Comparison of ENCODE assay signal across 1 mouse cellular context in the genomic region with DNA sequence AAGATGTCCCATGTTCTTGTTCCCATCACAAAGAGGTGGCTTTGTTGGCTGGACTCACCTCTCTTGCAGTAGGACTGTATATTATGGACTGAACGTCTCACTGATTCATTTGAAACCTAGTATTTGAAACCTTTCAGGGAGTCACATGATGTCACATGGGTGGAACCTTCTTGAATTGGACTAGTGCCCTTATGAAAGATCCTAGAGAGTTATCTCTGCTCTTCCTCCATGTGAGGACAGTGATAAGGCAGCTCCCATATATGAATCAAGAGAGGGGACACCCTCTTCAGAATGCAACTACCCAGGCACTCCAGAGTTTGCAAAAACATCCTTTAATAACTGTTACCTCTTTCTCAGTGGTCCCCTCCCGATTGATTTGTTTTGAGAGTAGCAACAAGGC.
A peak's percentile ranks its signal among the peaks of the same experiment; 100 is the strongest.
TF ChIP-seq lines count a peak whose summit lies in the region.

No protein-coding gene starts in this region.

TF ChIP-seq in MEL, 35 proteins besides CTCF, POLR2A, EP300 and RAD21:
- TF ChIP-seq MAX (IDR thresholded peaks at IDR 0.05; ENCODE audit: low read length) (peak; percentile 32; the same call in 1 of the 2 replicates), SIN3A (IDR thresholded peaks at IDR 0.05; ENCODE audit: low read length) (0 out of 2 replicates have a peak, but pooled peaks have one; percentile 21), SMC3 (IDR thresholded peaks at IDR 0.05; ENCODE audit: low read depth, low read length) (no peak), TCF12 (IDR thresholded peaks at IDR 0.05; ENCODE audit: low read depth, low read length) (peak; percentile 71), JUND (IDR thresholded peaks at IDR 0.05; ENCODE audit: low read depth, low read length) (no peak), MAZ (IDR thresholded peaks at IDR 0.05; ENCODE audit: low read depth, low read length) (no peak), MAFK (IDR thresholded peaks at IDR 0.05; ENCODE audit: borderline replicate concordance, low read depth, low read length) (no peak), RCOR1 (IDR thresholded peaks at IDR 0.05; ENCODE audit: low read depth, low read length) (0 out of 2 replicates have a peak, but pooled peaks have one; percentile 30), POLR2AphosphoS2 (IDR thresholded peaks at IDR 0.05; ENCODE audit: low read length) (no peak), TBP (IDR thresholded peaks at IDR 0.05; ENCODE audit: low read depth, low read length) (no peak), ETS1 (IDR thresholded peaks at IDR 0.05; ENCODE audit: low read depth, low read length) (peak; percentile 73), E2F4 (IDR thresholded peaks at IDR 0.05; ENCODE audit: borderline replicate concordance, low read depth, low read length) (no peak), USF1 (IDR thresholded peaks at IDR 0.05; ENCODE audit: low read depth, low read length) (peak; percentile 84), CHD2 (IDR thresholded peaks at IDR 0.05; ENCODE audit: low read length) (no peak), GABPA (IDR thresholded peaks at IDR 0.05; ENCODE audit: low read depth, low read length) (no peak), ZC3H11A (IDR thresholded peaks at IDR 0.05; ENCODE audit: low read depth, low read length) (no peak), ELF1 (IDR thresholded peaks at IDR 0.05; ENCODE audit: low read depth, low read length) (no peak), MYB (IDR thresholded peaks at IDR 0.05; ENCODE audit: low read depth, low read length) (no peak), POLR2AphosphoS5 (IDR thresholded peaks at IDR 0.05; ENCODE audit: borderline replicate concordance, low read depth, low read length) (no peak), USF2 (IDR thresholded peaks at IDR 0.05; ENCODE audit: borderline replicate concordance in 1 of 2, insufficient read depth in 1 of 2, low read depth in 1 of 2, low read length in 2 of 2) (0 out of 4 replicates have a peak, but pooled peaks of 1 of the 2 experiments have one; percentile 49), ZNF384 (IDR thresholded peaks at IDR 0.05; ENCODE audit: low read depth, low read length) (no peak), MXI1 (IDR thresholded peaks at IDR 0.05; ENCODE audit: low read depth, low read length) (peak; percentile 41; the same call in 1 of the 2 replicates), NELFE (IDR thresholded peaks at IDR 0.05; ENCODE audit: low read depth, low read length) (no peak), GATA1 (IDR thresholded peaks at IDR 0.05; ENCODE audit: low read depth, low read length) (peak; percentile 74), HCFC1 (IDR thresholded peaks at IDR 0.05; ENCODE audit: low read depth, low read length) (no peak), BHLHE40 (IDR thresholded peaks at IDR 0.05; ENCODE audit: borderline replicate concordance, low read depth, low read length) (no peak), MEF2A (IDR thresholded peaks at IDR 0.05; ENCODE audit: extremely low read depth, insufficient replicate concordance, low read depth, low read length, poor library complexity, severe bottlenecking) (no peak)
